Mouse (Mus musculus) stomach, postnatal 0 days (tissue): ENCODE measurements at regions not wholly inside any gene's neighbourhood (a gene's known extent, or its start where the extent isn't known, plus 50 kb on each side); places are given as distances from the start of the nearest gene placed in this dataset.

Source experiments
- CTCF ChIP-seq: IDR thresholded peaks from 2 replicates; pipeline ENCODE4 v1.5.1; 2016; ENCODE audit warnings: antibody characterized with exemption, low read depth, mild to moderate bottlenecking, moderate library complexity
- EP300 ChIP-seq: optimal IDR thresholded peaks from 2 replicates; pipeline ENCODE3; 2016; ENCODE audit warnings: antibody characterized with exemption

DNA sequence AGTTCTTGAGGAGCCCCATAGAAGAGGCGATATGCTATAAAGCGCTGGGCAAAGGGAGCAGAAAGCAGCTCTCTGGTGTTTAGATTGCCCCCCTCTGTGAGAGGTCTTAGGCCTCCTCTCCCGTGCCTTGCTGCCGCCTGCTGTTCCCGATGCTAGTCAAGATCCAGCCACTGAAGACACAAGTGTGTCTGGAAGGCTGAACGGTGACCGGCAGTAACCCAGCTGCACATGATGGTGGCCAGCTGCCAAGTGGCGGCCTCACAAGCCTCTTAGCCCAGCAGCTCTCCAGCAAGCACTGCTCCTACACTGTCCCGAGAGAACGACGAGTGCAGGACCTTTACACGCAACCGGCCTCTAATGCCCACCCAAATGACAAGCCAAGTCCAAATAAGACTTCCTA lies 104.1 kb upstream of the Abca1 start:
- TF ChIP-seq CTCF (peak; percentile 63), EP300 (no peak)
